Mouse (Mus musculus): ENCODE results near the gene Gm13078. TPM values are rescaled to one million over a fixed set of nuclear protein-coding genes. Genes with fewer than 3 reads are reported as not detected.

Gene Gm13078
- not detected in 2 replicates for polyA plus RNA-seq (2012; rRNA removed)

GRCm38 (mm10) chr4:143719155-143719554, at the start of gene Gm13078:
Gm13078 (plus strand) TSS chr4:143719455.

GRCm38 (mm10) chr4:143702611-143703010, 16.6 kb upstream of the Gm13078 start, which contains the start of gene Gm13089:
Gm13089 (minus strand) TSS chr4:143702711.

Other genes starting within 250 kb of the Gm13078 start
- not detected in 2 replicates for gene Gm13043, start 208.1 kb upstream of the Gm13078 start, polyA plus RNA-seq (2012; rRNA removed)
- not detected in 2 replicates for gene Gm13040, start 183.5 kb upstream of the Gm13078 start, polyA plus RNA-seq (2012; rRNA removed)
- gene BC080695, start 167.8 kb upstream of the Gm13078 start, polyA plus RNA-seq (2012; rRNA removed): not detected in 2 replicates
- not detected in 2 replicates for gene Gm13057, start 167.7 kb upstream of the Gm13078 start, polyA plus RNA-seq (2012; rRNA removed)
- not detected in 2 replicates for gene Gm13083, start 104.5 kb upstream of the Gm13078 start, polyA plus RNA-seq (2012; rRNA removed)
- not detected in 2 replicates for gene Gm13088, start 62.2 kb upstream of the Gm13078 start, polyA plus RNA-seq (2012; rRNA removed)
- gene Gm13089, start 16.7 kb upstream of the Gm13078 start, polyA plus RNA-seq (2012; rRNA removed): not detected in 2 replicates
- gene Gm13023, start 69.9 kb downstream of the Gm13078 start, polyA plus RNA-seq (2012; rRNA removed): not detected in 2 replicates
- gene Gm13084, start 96.6 kb downstream of the Gm13078 start, polyA plus RNA-seq (2012; rRNA removed): not detected in 2 replicates
- not detected in 2 replicates for gene Gm13103, start 127.0 kb downstream of the Gm13078 start, polyA plus RNA-seq (2012; rRNA removed)
- gene Pramef6, start 180.9 kb downstream of the Gm13078 start, polyA plus RNA-seq (2012; rRNA removed): not detected in 2 replicates
- gene Pramef25, start 231.6 kb downstream of the Gm13078 start, polyA plus RNA-seq (2012; rRNA removed): not detected in 2 replicates
- gene Gm13101, start 247.5 kb downstream of the Gm13078 start, polyA plus RNA-seq (2012; rRNA removed): not detected in 2 replicates